Mouse (Mus musculus): Measurements from ENCODE around the gene Efcab14. TPM values are rescaled to one million over a fixed set of nuclear protein-coding genes. Genes with fewer than 3 reads are reported as not detected.

Gene Efcab14
- total RNA-seq, 2 experiments from 2014 or later, result 41.0 to 45.7 TPM

Other genes with a start within 250 kb of the Efcab14 start
- gene Cyp4a14, start 241.6 kb upstream of the Efcab14 start, total RNA-seq (2014; fragmentation: Nextera tagmentation), result not detected in 2 replicates
- gene Cyp4a14, start 241.6 kb upstream of the Efcab14 start, total RNA-seq (2017), result not detected in 2 replicates
- gene Cyp4a10, start 219.5 kb upstream of the Efcab14 start, total RNA-seq (2014; fragmentation: Nextera tagmentation), result not detected in 2 replicates
- not detected in 2 replicates for gene Cyp4a10, start 219.5 kb upstream of the Efcab14 start, total RNA-seq (2017)
- gene Cyp4a31, start 174.1 kb upstream of the Efcab14 start, total RNA-seq (2014; fragmentation: Nextera tagmentation), result not detected in 2 replicates
- gene Cyp4a31, start 174.1 kb upstream of the Efcab14 start, total RNA-seq (2017), result not detected in 2 replicates
- not detected in 2 replicates for gene Cyp4a32, start 136.8 kb upstream of the Efcab14 start, total RNA-seq (2014; fragmentation: Nextera tagmentation)
- gene Cyp4a32, start 136.8 kb upstream of the Efcab14 start, total RNA-seq (2017), result not detected in 2 replicates
- gene Cyp4b1, start 90.0 kb upstream of the Efcab14 start, total RNA-seq (2014; fragmentation: Nextera tagmentation), result not detected in 2 replicates
- gene Cyp4b1, start 90.0 kb upstream of the Efcab14 start, total RNA-seq (2017), result not detected in 2 replicates
- gene Tex38, start 43.3 kb downstream of the Efcab14 start, total RNA-seq (2014; fragmentation: Nextera tagmentation), result not detected in 2 replicates
- not detected in 2 replicates for gene Tex38, start 43.3 kb downstream of the Efcab14 start, total RNA-seq (2017)
- 13.2 and 17.2 TPM in 2 replicates for gene Atpaf1, start 47.1 kb downstream of the Efcab14 start, total RNA-seq (2014; fragmentation: Nextera tagmentation)
- gene Atpaf1, start 47.1 kb downstream of the Efcab14 start, total RNA-seq (2017), result 16.5 and 17.8 TPM in 2 replicates
- gene Mob3c, start 90.3 kb downstream of the Efcab14 start, total RNA-seq (2014; fragmentation: Nextera tagmentation), result 7.0 and 9.8 TPM in 2 replicates
- 14.2 and 19.3 TPM in 2 replicates for gene Mob3c, start 90.3 kb downstream of the Efcab14 start, total RNA-seq (2017)
- 31.4 and 41.8 TPM in 2 replicates for gene Mknk1, start 101.5 kb downstream of the Efcab14 start, total RNA-seq (2014; fragmentation: Nextera tagmentation)
- gene Mknk1, start 101.5 kb downstream of the Efcab14 start, total RNA-seq (2017), result 57.6 and 58.8 TPM in 2 replicates
- gene Kncn, start 146.7 kb downstream of the Efcab14 start, total RNA-seq (2014; fragmentation: Nextera tagmentation), result not detected in 2 replicates
- not detected in 2 replicates for gene Kncn, start 146.7 kb downstream of the Efcab14 start, total RNA-seq (2017)
- not detected in 2 replicates for gene 6430628N08Rik, start 152.9 kb downstream of the Efcab14 start, total RNA-seq (2014; fragmentation: Nextera tagmentation)
- gene 6430628N08Rik, start 152.9 kb downstream of the Efcab14 start, total RNA-seq (2017), result not detected in 2 replicates
- not detected in 2 replicates for gene Dmbx1, start 202.2 kb downstream of the Efcab14 start, total RNA-seq (2014; fragmentation: Nextera tagmentation)
- gene Dmbx1, start 202.2 kb downstream of the Efcab14 start, total RNA-seq (2017), result not detected in 2 replicates